In the genomic region with DNA sequence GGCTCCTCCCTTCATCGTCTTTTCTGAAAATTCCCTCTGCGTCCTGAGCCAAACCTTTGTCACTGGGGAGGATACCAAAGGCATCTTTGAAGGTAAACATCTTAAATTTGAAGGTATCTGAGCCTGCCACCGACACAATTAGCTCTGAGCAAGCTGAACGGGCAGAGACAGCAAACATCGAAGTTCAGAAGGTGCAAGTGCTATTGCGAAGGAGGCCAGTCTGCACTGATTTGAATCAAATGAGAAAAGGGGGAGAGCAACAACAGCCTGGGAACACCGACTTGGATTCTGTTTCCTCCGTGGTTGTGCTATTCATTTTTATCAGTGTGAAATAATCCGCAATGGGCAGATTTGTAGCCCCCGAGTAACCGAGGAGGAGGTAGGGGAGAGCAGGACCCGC, we compare ENCODE assay signal across 11 mouse cellular contexts.
DNase-seq lines count a peak whose midpoint lies in the region; ATAC-seq and TF ChIP-seq lines count a peak whose summit lies in the region.
"Had no signal": no experiment of that assay in that cellular context is flagged by ENCODE, and none has a peak within 500 bp of the region (broad histone marks: within the 10 kb centered on the region; RNA-seq: fewer than 3 reads in every experiment).

No protein-coding gene starts in this region.

- ATAC-seq in kidney, embryonic 16.5 days (ENCODE audit: low FRiP score, low TSS enrichment) = no peak
- no peak for ATAC-seq in embryonic facial prominence, embryonic 13.5 days (ENCODE audit: insufficient number of reproducible peaks, insufficient read depth, low FRiP score, low TSS enrichment, low read depth)
- ATAC-seq in forebrain, postnatal 0 days = no peak
- ATAC-seq in midbrain, embryonic 15.5 days (replicated peaks) = no peak
- no peak for ATAC-seq in erythroblast, adult 5-6 weeks (replicated peaks; ENCODE audit: low FRiP score, poor library complexity, severe bottlenecking)

- peaks cover 14% of the 10 kb centered on the region for H3K4me1 ChIP-seq in kidney, embryonic 16.5 days (ENCODE audit: insufficient read depth, low read length)
- peaks cover 45% of the 10 kb centered on the region for H3K4me1 ChIP-seq in embryonic facial prominence, embryonic 13.5 days
- H3K4me1 ChIP-seq in forebrain, postnatal 0 days (ENCODE audit: insufficient read depth) = peaks cover 36% of the 10 kb centered on the region
- H3K4me1 ChIP-seq in midbrain, embryonic 15.5 days = peaks cover 68% of the 10 kb centered on the region

- H3K27me3 ChIP-seq in kidney, embryonic 16.5 days (ENCODE audit: insufficient read depth, low read length) = no peaks in the 10 kb centered on the region
- H3K27me3 ChIP-seq in embryonic facial prominence, embryonic 13.5 days = no peaks in the 10 kb centered on the region
- H3K27me3 ChIP-seq in forebrain, postnatal 0 days (ENCODE audit: insufficient read depth, low read length) = no peaks in the 10 kb centered on the region
- no peaks in the 10 kb centered on the region for H3K27me3 ChIP-seq in midbrain, embryonic 15.5 days (replicated peaks)

- H3K36me3 ChIP-seq in kidney, embryonic 16.5 days (ENCODE audit: insufficient read depth, low read length) = no peaks in the 10 kb centered on the region
- no peaks in the 10 kb centered on the region for H3K36me3 ChIP-seq in embryonic facial prominence, embryonic 13.5 days
- no peaks in the 10 kb centered on the region for H3K36me3 ChIP-seq in forebrain, postnatal 0 days (ENCODE audit: insufficient read depth)
- no peaks in the 10 kb centered on the region for H3K36me3 ChIP-seq in midbrain, embryonic 15.5 days (replicated peaks)

- H3K9me3 ChIP-seq in kidney, embryonic 16.5 days (ENCODE audit: low read length) = no peaks in the 10 kb centered on the region
- no peaks in the 10 kb centered on the region for H3K9me3 ChIP-seq in embryonic facial prominence, embryonic 13.5 days
- H3K9me3 ChIP-seq in forebrain, postnatal 0 days (ENCODE audit: low read length) = no peaks in the 10 kb centered on the region
- no peaks in the 10 kb centered on the region for H3K9me3 ChIP-seq in midbrain, embryonic 15.5 days

- H3K27ac ChIP-seq in kidney, embryonic 16.5 days (ENCODE audit: low read length) = no peak overlapping the region
- peak overlapping the region; percentile 69 for H3K27ac ChIP-seq in embryonic facial prominence, embryonic 13.5 days
- H3K27ac ChIP-seq in forebrain, postnatal 0 days (ENCODE audit: low read depth, low read length) = peak overlapping the region; percentile 79
- peak overlapping the region; percentile 87 for H3K27ac ChIP-seq in midbrain, embryonic 15.5 days

- 60% methylated on average over 12 of the region's 12 CpGs for WGBS in kidney, embryonic 16.5 days
- WGBS in embryonic facial prominence, embryonic 13.5 days = 69% methylated on average over 12 of the region's 12 CpGs
- WGBS in forebrain, postnatal 0 days = 14% methylated on average over 12 of the region's 12 CpGs
- 15% methylated on average over 12 of the region's 12 CpGs for WGBS in midbrain, embryonic 15.5 days

- TF ChIP-seq CTCF in forebrain, postnatal 0 days (IDR thresholded peaks at IDR 0.05; ENCODE audit: low read depth) = no peak

- peak overlapping the region; percentile 55 for H3K4me2 ChIP-seq in kidney, embryonic 16.5 days (replicated peaks; ENCODE audit: low read depth, low read length)
- H3K4me2 ChIP-seq in embryonic facial prominence, embryonic 13.5 days = peak overlapping the region; percentile 65
- peak overlapping the region; percentile 58 for H3K4me2 ChIP-seq in forebrain, postnatal 0 days (ENCODE audit: low read depth)
- H3K4me2 ChIP-seq in midbrain, embryonic 15.5 days = peak overlapping the region; percentile 54

- no peak overlapping the region for H3K9ac ChIP-seq in kidney, embryonic 16.5 days (replicated peaks; ENCODE audit: low read length)
- H3K9ac ChIP-seq in embryonic facial prominence, embryonic 13.5 days = no peak overlapping the region
- H3K9ac ChIP-seq in forebrain, postnatal 0 days = peak overlapping the region; percentile 45
- peak overlapping the region; percentile 39 for H3K9ac ChIP-seq in midbrain, embryonic 15.5 days

- no peak for DNase-seq in kidney, postnatal 10 days
- no peak for DNase-seq in forebrain, postnatal 0 days
- DNase-seq in thymus, postnatal 25 days = no peak
- DNase-seq in embryo, embryonic 10.5 days (ENCODE audit: low spot score) = no peak
- DNase-seq: gastrocnemius, postnatal 10 days; kidney, adult 11 months; liver had no signal

- no peak overlapping the region for H3K4me3 ChIP-seq in kidney, embryonic 16.5 days (ENCODE audit: low read length)
- no peak overlapping the region for H3K4me3 ChIP-seq in embryonic facial prominence, embryonic 13.5 days
- H3K4me3 ChIP-seq in forebrain, postnatal 0 days (ENCODE audit: low read depth, low read length) = peak overlapping the region; percentile 35
- peak overlapping the region; percentile 43 for H3K4me3 ChIP-seq in midbrain, embryonic 15.5 days

Comparison
In these comparisons a context has a peak if more than half of its experiments do, and no peak if none do; other contexts are left out.
1. H3K4me3 ChIP-seq: peak in forebrain, postnatal 0 days (single experiment) and midbrain, embryonic 15.5 days (single experiment); none in kidney, embryonic 16.5 days (single experiment) and embryonic facial prominence, embryonic 13.5 days (single experiment).
2. H3K9ac ChIP-seq: peak in forebrain, postnatal 0 days (single experiment) and midbrain, embryonic 15.5 days (single experiment); none in kidney, embryonic 16.5 days (single experiment) and embryonic facial prominence, embryonic 13.5 days (single experiment).
3. Peak in every context shown above with its lines, with median percentiles within 50 percentile points of each other: H3K4me2 ChIP-seq.